Mouse (Mus musculus): Measurements from ENCODE around the gene Mxi1. TPM values are rescaled to one million over a fixed set of nuclear protein-coding genes. Genes with fewer than 3 reads are reported as not detected.

The Mxi1 gene
- polyA plus RNA-seq, 1 experiment = 34.3 TPM

- TF ChIP-seq GATA1 (IDR thresholded peaks at IDR 0.05; ENCODE audit: low read length) = no peak
These were observed 99.5 kb downstream of the Mxi1 start for GRCm38 (mm10) chr19:53409663-53410307.

GRCm38 (mm10) chr19:53412149-53412848 lies 102.0 kb downstream of the Mxi1 start:
- TF ChIP-seq GATA1 (IDR thresholded peaks at IDR 0.05; ENCODE audit: low read length) = no peak

GRCm38 (mm10) chr19:53413617-53414380 lies 103.5 kb downstream of the Mxi1 start:
- no peak for TF ChIP-seq GATA1 (IDR thresholded peaks at IDR 0.05; ENCODE audit: low read length)

GRCm38 (mm10) chr19:53414650-53415049 lies 104.3 kb downstream of the Mxi1 start:
- peak; percentile 92 for TF ChIP-seq GATA1 (IDR thresholded peaks at IDR 0.05; ENCODE audit: low read length)

- no peak for TF ChIP-seq GATA1 (IDR thresholded peaks at IDR 0.05; ENCODE audit: low read length)
These were observed 104.9 kb downstream of the Mxi1 start for GRCm38 (mm10) chr19:53415198-53415597.

- TF ChIP-seq GATA1 (IDR thresholded peaks at IDR 0.05; ENCODE audit: low read length) = no peak
These were observed 109.5 kb downstream of the Mxi1 start for GRCm38 (mm10) chr19:53419834-53420233.

- TF ChIP-seq GATA1 (IDR thresholded peaks at IDR 0.05; ENCODE audit: low read length) = no peak
These were observed 110.7 kb downstream of the Mxi1 start for GRCm38 (mm10) chr19:53420924-53421582.

GRCm38 (mm10) chr19:53421583-53422188 lies 111.4 kb downstream of the Mxi1 start:
- no peak for TF ChIP-seq GATA1 (IDR thresholded peaks at IDR 0.05; ENCODE audit: low read length)

- no peak for TF ChIP-seq GATA1 (IDR thresholded peaks at IDR 0.05; ENCODE audit: low read length)
These were observed 112.3 kb downstream of the Mxi1 start for GRCm38 (mm10) chr19:53422358-53423308.

GRCm38 (mm10) chr19:53423341-53423753 lies 113.0 kb downstream of the Mxi1 start:
- no peak for TF ChIP-seq GATA1 (IDR thresholded peaks at IDR 0.05; ENCODE audit: low read length)

- no peak for TF ChIP-seq GATA1 (IDR thresholded peaks at IDR 0.05; ENCODE audit: low read length)
These were observed 113.6 kb downstream of the Mxi1 start for GRCm38 (mm10) chr19:53423816-53424465.

GRCm38 (mm10) chr19:53424629-53425028 lies 114.3 kb downstream of the Mxi1 start:
- no peak for TF ChIP-seq GATA1 (IDR thresholded peaks at IDR 0.05; ENCODE audit: low read length)

Other genes starting within 250 kb of the Mxi1 start
- gene Add3, start 170.1 kb upstream of the Mxi1 start, polyA plus RNA-seq (2012) = 9.4 and 11.8 TPM in 2 replicates
- not detected in 2 replicates for gene Gm10197, start 61.2 kb downstream of the Mxi1 start, polyA plus RNA-seq (2012)
- gene Smndc1, start 80.1 kb downstream of the Mxi1 start, polyA plus RNA-seq (2012) = 175 and 199 TPM in 2 replicates
- not detected in 2 replicates for gene Dusp5, start 218.6 kb downstream of the Mxi1 start, polyA plus RNA-seq (2012)